ENCODE assay signal across 15 mouse cellular contexts in genomic region chr17:26851136-26851460, GRCm38 (mm10). TPM values are rescaled to one million over a fixed set of nuclear protein-coding genes. Genes with fewer than 3 reads are reported as not detected.
DNase-seq lines count a peak whose midpoint lies in the region; ATAC-seq and TF ChIP-seq lines count a peak whose summit lies in the region.
"Had no signal": no experiment of that assay in that cellular context is flagged by ENCODE, and none has a peak within 500 bp of the region (broad histone marks: within the 10 kb centered on the region; RNA-seq: fewer than 3 reads in every experiment).

No protein-coding gene starts in this region.

- peak overlapping the region; percentile 74 for H3K4me2 ChIP-seq in heart, postnatal 0 days (ENCODE audit: low read depth, low read length)
- H3K4me2 ChIP-seq in embryonic facial prominence, embryonic 13.5 days = peak overlapping the region; percentile 50; the same call in 1 of the 2 replicates
- peak overlapping the region; percentile 51 for H3K4me2 ChIP-seq in stomach, embryonic 15.5 days

- no peak for TF ChIP-seq CTCF in heart, postnatal 0 days (IDR thresholded peaks at IDR 0.05; ENCODE audit: low read depth)
- TF ChIP-seq CTCF in layer of hippocampus, adult 2 months (conservative IDR thresholded peaks at IDR 0.05) = no peak

- TF ChIP-seq EP300 in heart, postnatal 0 days (IDR thresholded peaks at IDR 0.05; ENCODE audit: low read depth) = no peak

- no peaks in the 10 kb centered on the region for H3K36me3 ChIP-seq in heart, postnatal 0 days (replicated peaks; ENCODE audit: control insufficient read depth, insufficient read depth, low read length)
- H3K36me3 ChIP-seq in megakaryocyte, embryonic 14.5 days (replicated peaks; ENCODE audit: low read length) = no peaks in the 10 kb centered on the region
- no peaks in the 10 kb centered on the region for H3K36me3 ChIP-seq in embryonic facial prominence, embryonic 13.5 days
- H3K36me3 ChIP-seq in stomach, embryonic 15.5 days = no peaks in the 10 kb centered on the region

- WGBS in heart, postnatal 0 days = 14% methylated on average over 8 of the region's 8 CpGs
- WGBS in embryonic facial prominence, embryonic 13.5 days = 4% methylated on average over 8 of the region's 8 CpGs
- 14% methylated on average over 8 of the region's 8 CpGs for WGBS in stomach, embryonic 15.5 days

- H3K4me3 ChIP-seq in heart, postnatal 0 days (ENCODE audit: low read depth, low read length) = peak overlapping the region; percentile 55
- peak overlapping the region; percentile 31 for H3K4me3 ChIP-seq in megakaryocyte, embryonic 14.5 days (replicated peaks)
- H3K4me3 ChIP-seq in embryonic facial prominence, embryonic 13.5 days = peak overlapping the region; percentile 28; the same call in 1 of the 2 replicates
- peak overlapping the region; percentile 27 for H3K4me3 ChIP-seq in stomach, embryonic 15.5 days (replicated peaks)
- H3K4me3 ChIP-seq in layer of hippocampus, adult 2 months = no peak overlapping the region

- DNase-seq in heart, postnatal 0 days (ENCODE audit: low spot score) = no peak
- no peak for DNase-seq in heart, adult 11 months
- DNase-seq in layer of hippocampus, adult 2 months (ENCODE audit: low spot score in 2 of 2) = no peak
- DNase-seq: cerebellum, postnatal 36 days; gastrocnemius, postnatal 36 days; kidney, adult 8-10 months; right cerebral cortex, adult 18-20 months; thymus, adult 18-20 months had no signal

- peak overlapping the region; percentile 98 for H3K27ac ChIP-seq in heart, postnatal 0 days (ENCODE audit: low read depth)
- no peak overlapping the region for H3K27ac ChIP-seq in embryonic facial prominence, embryonic 13.5 days
- no peak overlapping the region for H3K27ac ChIP-seq in stomach, embryonic 15.5 days
- H3K27ac ChIP-seq in layer of hippocampus, adult 2 months = no peak overlapping the region
- H3K27ac ChIP-seq: forebrain, embryonic 13.5 days; macrophage had no signal

- H3K4me1 ChIP-seq in heart, postnatal 0 days (ENCODE audit: control insufficient read depth, insufficient read depth) = peaks cover 3% of the 10 kb centered on the region; the same call in 1 of the 2 replicates
- H3K4me1 ChIP-seq in megakaryocyte, embryonic 14.5 days = peaks cover 26% of the 10 kb centered on the region
- H3K4me1 ChIP-seq in embryonic facial prominence, embryonic 13.5 days = peaks cover 13% of the 10 kb centered on the region
- H3K4me1 ChIP-seq in stomach, embryonic 15.5 days = peaks cover 12% of the 10 kb centered on the region

- H3K9me3 ChIP-seq in heart, postnatal 0 days (replicated peaks; ENCODE audit: control insufficient read depth, low read length) = no peaks in the 10 kb centered on the region
- no peaks in the 10 kb centered on the region for H3K9me3 ChIP-seq in megakaryocyte, embryonic 14.5 days
- H3K9me3 ChIP-seq in embryonic facial prominence, embryonic 13.5 days = no peaks in the 10 kb centered on the region
- H3K9me3 ChIP-seq in stomach, embryonic 15.5 days = no peaks in the 10 kb centered on the region
- H3K9me3 ChIP-seq: forebrain, embryonic 13.5 days had no signal

- H3K9ac ChIP-seq in heart, postnatal 0 days (replicated peaks; ENCODE audit: low read depth, low read length) = peak overlapping the region; percentile 82
- H3K9ac ChIP-seq in embryonic facial prominence, embryonic 13.5 days = no peak overlapping the region
- no peak overlapping the region for H3K9ac ChIP-seq in stomach, embryonic 15.5 days
- H3K9ac ChIP-seq: forebrain, embryonic 13.5 days had no signal

- H3K27me3 ChIP-seq in heart, postnatal 0 days (ENCODE audit: control insufficient read depth, insufficient read depth, low read length) = peaks cover 15% of the 10 kb centered on the region
- H3K27me3 ChIP-seq in megakaryocyte, embryonic 14.5 days (replicated peaks) = peaks cover 87% of the 10 kb centered on the region
- peaks cover 90% of the 10 kb centered on the region for H3K27me3 ChIP-seq in embryonic facial prominence, embryonic 13.5 days
- H3K27me3 ChIP-seq in stomach, embryonic 15.5 days (replicated peaks) = peaks cover 67% of the 10 kb centered on the region

- ATAC-seq in heart, postnatal 0 days (ENCODE audit: insufficient read depth, low read depth) = no peak
- ATAC-seq in megakaryocyte, adult 5-6 weeks (ENCODE audit: poor library complexity, severe bottlenecking) = no peak
- no peak for ATAC-seq in embryonic facial prominence, embryonic 13.5 days (ENCODE audit: insufficient number of reproducible peaks, insufficient read depth, low FRiP score, low TSS enrichment, low read depth)
- no peak for ATAC-seq in stomach, embryonic 15.5 days (ENCODE audit: insufficient read depth, low FRiP score, low read depth)
- ATAC-seq: forebrain, embryonic 13.5 days had no signal

RNA-seq across cellular contexts. Expression of gene Nkx2-5, which starts 6.3 kb away (rescaled TPM):
- total RNA-seq in heart, postnatal 0 days (2014; rRNA removed; ENCODE audit: low replicate concordance) = 284 and 346 TPM in 2 replicates
- 139 and 155 TPM in 2 replicates for polyA plus RNA-seq in heart, postnatal 0 days (2015; fragmentation: Nextera tagmentation; extraction: Ambion mirVana)
- not detected in 2 replicates for polyA plus RNA-seq in megakaryocyte, embryonic 14.5 days (2012; ENCODE audit: insufficient read depth, low replicate concordance)
- total RNA-seq in megakaryocyte, adult 5-6 weeks (2015) = not detected in 2 replicates
- not detected in 2 replicates for total RNA-seq in megakaryocyte, adult 5-6 weeks (2017)
- 0.39 and 2.5 TPM in 2 replicates for polyA plus RNA-seq in embryonic facial prominence, embryonic 13.5 days (2015; fragmentation: Nextera tagmentation; extraction: Ambion mirVana)
- polyA plus RNA-seq in stomach, embryonic 15.5 days (2015; fragmentation: Nextera tagmentation; extraction: Ambion mirVana) = 9.2 and 15.4 TPM in 2 replicates
- not detected for total RNA-seq in layer of hippocampus, adult 2 months (2021)
- total RNA-seq: gastrocnemius, postnatal 36 days; left cerebral cortex, adult 8-10 months had no signal
- polyA plus RNA-seq: forebrain, embryonic 13.5 days; macrophage had no signal
